Mouse (Mus musculus): ENCODE measurements around the gene Fgfbp3. TPM values are rescaled to one million over a fixed set of nuclear protein-coding genes. Genes with fewer than 3 reads are reported as not detected.
A peak's percentile ranks its signal among the peaks of the same experiment; 100 is the strongest.
"Not testable (repeated sequence)": the region's sequence is repeated elsewhere in the genome, so short reads cannot be mapped to it uniquely, and the experiment has no call there.

Gene Fgfbp3
- polyA plus RNA-seq, 1 experiment from 2014 or later: 26.3 TPM

- Histone ChIP-seq H3K27me3 (replicated peaks; ENCODE audit: control insufficient read depth, insufficient read depth, low read length) (no peaks in the 10 kb centered on the region), H3K27ac (ENCODE audit: low read length) (peak overlapping the region; percentile 21; the same call in 1 of the 2 replicates), H3K4me2 (ENCODE audit: low read length) (no peak overlapping the region), H3K4me3 (replicated peaks; ENCODE audit: low read length) (no peak overlapping the region), H3K36me3 (ENCODE audit: control insufficient read depth, insufficient read depth) (peaks cover 10% of the 10 kb centered on the region), H3K4me1 (replicated peaks; ENCODE audit: control insufficient read depth, insufficient read depth, low read length) (peaks cover 11% of the 10 kb centered on the region), H3K9me3 (ENCODE audit: control insufficient read depth, low read length) (no peaks in the 10 kb centered on the region), H3K9ac (replicated peaks; ENCODE audit: low read depth, low read length) (no peak overlapping the region)
- WGBS: 2% methylated on average over 10 of the region's 10 CpGs
- peak; percentile 84 for ATAC-seq
Measured at GRCm38 (mm10) chr19:36896791-36897569, 22.4 kb downstream of the Fgfbp3 start.

GRCm38 (mm10) chr19:36891746-36892145 lies 27.7 kb downstream of the Fgfbp3 start:
- H3K36me3 ChIP-seq (ENCODE audit: control insufficient read depth, insufficient read depth): peaks cover 25% of the 10 kb centered on the region
- no peak for ATAC-seq
- WGBS: 96% methylated on average over 3 of the region's 3 CpGs

GRCm38 (mm10) chr19:36887706-36888105 lies 31.7 kb downstream of the Fgfbp3 start:
- Histone ChIP-seq H3K27ac (ENCODE audit: low read length) (no peak overlapping the region), H3K4me1 (replicated peaks; ENCODE audit: control insufficient read depth, insufficient read depth, low read length) (no peaks in the 10 kb centered on the region), H3K4me3 (replicated peaks; ENCODE audit: low read length) (no peak overlapping the region), H3K9me3 (ENCODE audit: control insufficient read depth, low read length) (no peaks in the 10 kb centered on the region), H3K36me3 (ENCODE audit: control insufficient read depth, insufficient read depth) (peaks cover 38% of the 10 kb centered on the region), H3K4me2 (ENCODE audit: low read length) (no peak overlapping the region), H3K9ac (replicated peaks; ENCODE audit: low read depth, low read length) (no peak overlapping the region), H3K27me3 (replicated peaks; ENCODE audit: control insufficient read depth, insufficient read depth, low read length) (no peaks in the 10 kb centered on the region)
- ATAC-seq: no peak
- 68% methylated on average over 3 of the region's 3 CpGs for WGBS

More at GRCm38 (mm10) chr19:36891746-36892145, 27.7 kb downstream of the Fgfbp3 start:
- Histone ChIP-seq H3K4me1 (replicated peaks; ENCODE audit: control insufficient read depth, insufficient read depth, low read length) (peaks cover 6% of the 10 kb centered on the region), H3K4me2 (ENCODE audit: low read length) (no peak overlapping the region), H3K9me3 (ENCODE audit: control insufficient read depth, low read length) (no peaks in the 10 kb centered on the region), H3K27me3 (replicated peaks; ENCODE audit: control insufficient read depth, insufficient read depth, low read length) (no peaks in the 10 kb centered on the region), H3K27ac (ENCODE audit: low read length) (no peak overlapping the region), H3K4me3 (replicated peaks; ENCODE audit: low read length) (no peak overlapping the region), H3K9ac (replicated peaks; ENCODE audit: low read depth, low read length) (no peak overlapping the region)

- Histone ChIP-seq H3K27ac (ENCODE audit: low read length) (no peak overlapping the region), H3K4me3 (replicated peaks; ENCODE audit: low read length) (no peak overlapping the region), H3K4me1 (replicated peaks; ENCODE audit: control insufficient read depth, insufficient read depth, low read length) (no peaks in the 10 kb centered on the region), H3K27me3 (replicated peaks; ENCODE audit: control insufficient read depth, insufficient read depth, low read length) (no peaks in the 10 kb centered on the region), H3K36me3 (ENCODE audit: control insufficient read depth, insufficient read depth) (peaks cover 46% of the 10 kb centered on the region), H3K9ac (replicated peaks; ENCODE audit: low read depth, low read length) (no peak overlapping the region), H3K4me2 (ENCODE audit: low read length) (no peak overlapping the region), H3K9me3 (ENCODE audit: control insufficient read depth, low read length) (no peaks in the 10 kb centered on the region)
- 60% methylated on average over 2 of the region's 2 CpGs for WGBS
- no peak for ATAC-seq
Measured at GRCm38 (mm10) chr19:36886316-36886715, 33.1 kb downstream of the Fgfbp3 start.

GRCm38 (mm10) chr19:36883119-36883518 lies 36.3 kb downstream of the Fgfbp3 start:
- H3K27me3 ChIP-seq (replicated peaks; ENCODE audit: control insufficient read depth, insufficient read depth, low read length): no peaks in the 10 kb centered on the region
- H3K9me3 ChIP-seq (ENCODE audit: control insufficient read depth, low read length): no peaks in the 10 kb centered on the region
- WGBS: 71% methylated on average over 6 of the region's 6 CpGs
- H3K4me2 ChIP-seq (ENCODE audit: low read length): no peak overlapping the region
- no peaks in the 10 kb centered on the region for H3K4me1 ChIP-seq (replicated peaks; ENCODE audit: control insufficient read depth, insufficient read depth, low read length)
- H3K27ac ChIP-seq (ENCODE audit: low read length): no peak overlapping the region
- H3K9ac ChIP-seq (replicated peaks; ENCODE audit: low read depth, low read length): no peak overlapping the region
- peaks cover 50% of the 10 kb centered on the region for H3K36me3 ChIP-seq (ENCODE audit: control insufficient read depth, insufficient read depth)
- ATAC-seq: no peak; the same call in 1 of the 2 replicates
- no peak overlapping the region for H3K4me3 ChIP-seq (replicated peaks; ENCODE audit: low read length)

GRCm38 (mm10) chr19:36878743-36879495 lies 40.5 kb downstream of the Fgfbp3 start:
- H3K4me1 ChIP-seq (replicated peaks; ENCODE audit: control insufficient read depth, insufficient read depth, low read length): no peaks in the 10 kb centered on the region
- WGBS: 55% methylated on average over 11 of the region's 11 CpGs
- no peak overlapping the region for H3K4me2 ChIP-seq (ENCODE audit: low read length)
- no peak overlapping the region for H3K9ac ChIP-seq (replicated peaks; ENCODE audit: low read depth, low read length)
- H3K36me3 ChIP-seq (ENCODE audit: control insufficient read depth, insufficient read depth): peaks cover 35% of the 10 kb centered on the region
- H3K27me3 ChIP-seq (replicated peaks; ENCODE audit: control insufficient read depth, insufficient read depth, low read length): no peaks in the 10 kb centered on the region
- peak; percentile 75 for ATAC-seq
- H3K27ac ChIP-seq (ENCODE audit: low read length): no peak overlapping the region
- H3K4me3 ChIP-seq (replicated peaks; ENCODE audit: low read length): no peak overlapping the region
- H3K9me3 ChIP-seq (ENCODE audit: control insufficient read depth, low read length): no peaks in the 10 kb centered on the region

GRCm38 (mm10) chr19:36877329-36877728 lies 42.1 kb downstream of the Fgfbp3 start:
- H3K9me3 ChIP-seq (ENCODE audit: control insufficient read depth, low read length): no peaks in the 10 kb centered on the region
- H3K4me3 ChIP-seq (replicated peaks; ENCODE audit: low read length): no peak overlapping the region
- H3K27ac ChIP-seq (ENCODE audit: low read length): no peak overlapping the region
- H3K27me3 ChIP-seq (replicated peaks; ENCODE audit: control insufficient read depth, insufficient read depth, low read length): no peaks in the 10 kb centered on the region
- no peaks in the 10 kb centered on the region for H3K4me1 ChIP-seq (replicated peaks; ENCODE audit: control insufficient read depth, insufficient read depth, low read length)
- no peak overlapping the region for H3K4me2 ChIP-seq (ENCODE audit: low read length)
- ATAC-seq: no peak
- peaks cover 32% of the 10 kb centered on the region for H3K36me3 ChIP-seq (ENCODE audit: control insufficient read depth, insufficient read depth)
- no peak overlapping the region for H3K9ac ChIP-seq (replicated peaks; ENCODE audit: low read depth, low read length)

GRCm38 (mm10) chr19:36874651-36875050 lies 44.8 kb downstream of the Fgfbp3 start:
- no peaks in the 10 kb centered on the region for H3K9me3 ChIP-seq (ENCODE audit: control insufficient read depth, low read length)
- WGBS: 82% methylated on average over 2 of the region's 2 CpGs
- H3K9ac ChIP-seq (replicated peaks; ENCODE audit: low read depth, low read length): no peak overlapping the region
- H3K36me3 ChIP-seq (ENCODE audit: control insufficient read depth, insufficient read depth): peaks cover 26% of the 10 kb centered on the region
- H3K4me3 ChIP-seq (replicated peaks; ENCODE audit: low read length): no peak overlapping the region
- H3K27ac ChIP-seq (ENCODE audit: low read length): no peak overlapping the region
- H3K4me2 ChIP-seq (ENCODE audit: low read length): no peak overlapping the region
- no peaks in the 10 kb centered on the region for H3K27me3 ChIP-seq (replicated peaks; ENCODE audit: control insufficient read depth, insufficient read depth, low read length)
- no peaks in the 10 kb centered on the region for H3K4me1 ChIP-seq (replicated peaks; ENCODE audit: control insufficient read depth, insufficient read depth, low read length)
- ATAC-seq: no peak

GRCm38 (mm10) chr19:36868675-36869074 lies 50.7 kb downstream of the Fgfbp3 start:
- not testable (repeated sequence) for ATAC-seq
- whole genome bisulfite sequencing: 84% methylated on average over 3 of the region's 3 CpGs
- H3K36me3 ChIP-seq (ENCODE audit: control insufficient read depth, insufficient read depth): peaks cover 44% of the 10 kb centered on the region

More at GRCm38 (mm10) chr19:36868675-36869074, 50.7 kb downstream of the Fgfbp3 start:
- H3K4me3 ChIP-seq (replicated peaks; ENCODE audit: low read length); H3K4me1 ChIP-seq (replicated peaks; ENCODE audit: control insufficient read depth, insufficient read depth, low read length); H3K4me2 ChIP-seq (ENCODE audit: low read length); H3K9me3 ChIP-seq (ENCODE audit: control insufficient read depth, low read length); H3K9ac ChIP-seq (replicated peaks; ENCODE audit: low read depth, low read length); H3K27me3 ChIP-seq (replicated peaks; ENCODE audit: control insufficient read depth, insufficient read depth, low read length); H3K27ac ChIP-seq (ENCODE audit: low read length): not testable (repeated sequence)

All from forebrain, embryonic 16.5 days (tissue).